Mouse (Mus musculus): ENCODE results near the gene Zfp428. TPM values are rescaled to one million over a fixed set of nuclear protein-coding genes. Genes with fewer than 3 reads are reported as not detected.

Gene Zfp428
- polyA plus RNA-seq, 1 experiment from 2014 or later = 282 TPM

GRCm38 (mm10) chr7:24538154-24538553, 31.3 kb downstream of the Zfp428 start:
- Histone ChIP-seq H3K9me3 (replicated peaks) (no peaks in the 10 kb centered on the region), H3K4me2 (no peak overlapping the region), H3K27me3 (replicated peaks) (no peaks in the 10 kb centered on the region), H3K36me3 (peaks cover 27% of the 10 kb centered on the region), H3K4me1 (peaks cover 21% of the 10 kb centered on the region), H3K4me3 (replicated peaks) (no peak overlapping the region), H3K9ac (replicated peaks) (no peak overlapping the region), H3K27ac (replicated peaks) (no peak overlapping the region)
- no peak for ATAC-seq (ENCODE audit: low FRiP score)
- 44% methylated on average over 5 of the region's 5 CpGs for WGBS

GRCm38 (mm10) chr7:24538701-24539100, 31.9 kb downstream of the Zfp428 start:
- H3K9ac ChIP-seq (replicated peaks) = no peak overlapping the region
- peaks cover 15% of the 10 kb centered on the region for H3K4me1 ChIP-seq
- H3K4me3 ChIP-seq (replicated peaks) = no peak overlapping the region
- WGBS = 79% methylated on average over 5 of the region's 5 CpGs
- H3K9me3 ChIP-seq (replicated peaks) = no peaks in the 10 kb centered on the region
- no peaks in the 10 kb centered on the region for H3K27me3 ChIP-seq (replicated peaks)
- H3K4me2 ChIP-seq = no peak overlapping the region
- H3K36me3 ChIP-seq = peaks cover 23% of the 10 kb centered on the region
- no peak for ATAC-seq (ENCODE audit: low FRiP score)
- H3K27ac ChIP-seq (replicated peaks) = no peak overlapping the region

- ATAC-seq (ENCODE audit: low FRiP score) = no peak
- Histone ChIP-seq H3K36me3 (peaks cover 14% of the 10 kb centered on the region), H3K4me1 (peaks cover 6% of the 10 kb centered on the region; the same call in 1 of the 2 replicates), H3K9ac (replicated peaks) (no peak overlapping the region), H3K4me2 (no peak overlapping the region), H3K9me3 (replicated peaks) (no peaks in the 10 kb centered on the region), H3K27ac (replicated peaks) (no peak overlapping the region), H3K27me3 (replicated peaks) (no peaks in the 10 kb centered on the region), H3K4me3 (replicated peaks) (no peak overlapping the region)
- WGBS = 95% methylated on average over 4 of the region's 4 CpGs
Measured at GRCm38 (mm10) chr7:24539686-24540085, 32.9 kb downstream of the Zfp428 start.

- no peak overlapping the region for H3K4me2 ChIP-seq
Measured at GRCm38 (mm10) chr7:24544506-24544905, 37.7 kb downstream of the Zfp428 start.

GRCm38 (mm10) chr7:24546068-24546614, 39.3 kb downstream of the Zfp428 start, which contains the start of the genes Pinlyp and Xrcc1:
Gene Pinlyp (minus strand): TSS chr7:24546118.
Gene Xrcc1 (plus strand): TSS chr7:24546289.
- Histone ChIP-seq H3K4me2 (peak within 1 kb of the TSS; percentile 77), H3K27me3 (replicated peaks) (no peaks in the 10 kb centered on the region), H3K27ac (replicated peaks) (peak within 1 kb of the TSS; percentile 78), H3K9ac (replicated peaks) (peak within 1 kb of the TSS; percentile 79), H3K4me3 (replicated peaks) (peak within 1 kb of the TSS; percentile 85), H3K36me3 (peaks cover 11% of the 10 kb centered on the region), H3K4me1 (peaks cover 17% of the 10 kb centered on the region), H3K9me3 (replicated peaks) (no peaks in the 10 kb centered on the region)
- peak; percentile 16; the same call in 1 of the 2 replicates for ATAC-seq (ENCODE audit: low FRiP score)
- 41% methylated on average over 13 of the region's 13 CpGs for WGBS

More at GRCm38 (mm10) chr7:24544506-24544905, 37.7 kb downstream of the Zfp428 start:
- H3K9ac ChIP-seq (replicated peaks) = no peak overlapping the region
- peaks cover 17% of the 10 kb centered on the region for H3K4me1 ChIP-seq
- WGBS = 86% methylated on average over 2 of the region's 2 CpGs
- no peak for ATAC-seq (ENCODE audit: low FRiP score)
- H3K27ac ChIP-seq (replicated peaks) = no peak overlapping the region
- H3K27me3 ChIP-seq (replicated peaks) = no peaks in the 10 kb centered on the region
- peaks cover 6% of the 10 kb centered on the region for H3K36me3 ChIP-seq
- H3K4me3 ChIP-seq (replicated peaks) = no peak overlapping the region
- no peaks in the 10 kb centered on the region for H3K9me3 ChIP-seq (replicated peaks)

- ATAC-seq (ENCODE audit: low FRiP score) = peak; percentile 97
- H3K4me1 ChIP-seq = peaks cover 17% of the 10 kb centered on the region
- under 1% methylated on average over 57 of the region's 57 CpGs for WGBS
Measured at GRCm38 (mm10) chr7:24546634-24547389, 40.0 kb downstream of the Zfp428 start.

GRCm38 (mm10) chr7:24547534-24548036, 40.8 kb downstream of the Zfp428 start:
- ATAC-seq (ENCODE audit: low FRiP score) = peak; percentile 12; the same call in 1 of the 2 replicates

More at GRCm38 (mm10) chr7:24546634-24547389, 40.0 kb downstream of the Zfp428 start:
- peaks cover 18% of the 10 kb centered on the region for H3K36me3 ChIP-seq
- H3K4me3 ChIP-seq (replicated peaks) = peak overlapping the region; percentile 85
- peak overlapping the region; percentile 77 for H3K4me2 ChIP-seq
- no peaks in the 10 kb centered on the region for H3K27me3 ChIP-seq (replicated peaks)
- peak overlapping the region; percentile 79 for H3K9ac ChIP-seq (replicated peaks)
- peak overlapping the region; percentile 78 for H3K27ac ChIP-seq (replicated peaks)
- no peaks in the 10 kb centered on the region for H3K9me3 ChIP-seq (replicated peaks)

GRCm38 (mm10) chr7:24551985-24552759, 45.4 kb downstream of the Zfp428 start:
- Histone ChIP-seq H3K4me3 (replicated peaks) (no peak overlapping the region), H3K4me2 (no peak overlapping the region), H3K27ac (replicated peaks) (no peak overlapping the region), H3K4me1 (peaks cover 11% of the 10 kb centered on the region), H3K9ac (replicated peaks) (no peak overlapping the region), H3K27me3 (replicated peaks) (no peaks in the 10 kb centered on the region), H3K36me3 (peaks cover 40% of the 10 kb centered on the region), H3K9me3 (replicated peaks) (no peaks in the 10 kb centered on the region)
- ATAC-seq (ENCODE audit: low FRiP score) = no peak
- WGBS = 85% methylated on average over 12 of the region's 12 CpGs

More at GRCm38 (mm10) chr7:24547534-24548036, 40.8 kb downstream of the Zfp428 start:
- Histone ChIP-seq H3K4me1 (peaks cover 17% of the 10 kb centered on the region), H3K27me3 (replicated peaks) (no peaks in the 10 kb centered on the region), H3K9ac (replicated peaks) (peak overlapping the region; percentile 79), H3K27ac (replicated peaks) (peak overlapping the region; percentile 73; the same call in 1 of the 2 replicates), H3K36me3 (peaks cover 25% of the 10 kb centered on the region), H3K4me2 (peak overlapping the region; percentile 77), H3K9me3 (replicated peaks) (no peaks in the 10 kb centered on the region), H3K4me3 (replicated peaks) (peak overlapping the region; percentile 85)
- WGBS = 31% methylated on average over 13 of the region's 13 CpGs

- no peak overlapping the region for H3K4me3 ChIP-seq (replicated peaks)
- no peak for ATAC-seq (ENCODE audit: low FRiP score)
- WGBS = 95% methylated on average over 10 of the region's 10 CpGs
- no peak overlapping the region for H3K27ac ChIP-seq (replicated peaks)
- H3K27me3 ChIP-seq (replicated peaks) = no peaks in the 10 kb centered on the region
- H3K4me2 ChIP-seq = no peak overlapping the region
- H3K9me3 ChIP-seq (replicated peaks) = no peaks in the 10 kb centered on the region
- no peak overlapping the region for H3K9ac ChIP-seq (replicated peaks)
- peaks cover 36% of the 10 kb centered on the region for H3K36me3 ChIP-seq
- no peaks in the 10 kb centered on the region for H3K4me1 ChIP-seq
Measured at GRCm38 (mm10) chr7:24555786-24556185, 49.0 kb downstream of the Zfp428 start.

GRCm38 (mm10) chr7:24561450-24561849, 54.6 kb downstream of the Zfp428 start:
- no peak for ATAC-seq (ENCODE audit: low FRiP score)

GRCm38 (mm10) chr7:24563191-24563836, 56.5 kb downstream of the Zfp428 start:
- ATAC-seq (ENCODE audit: low FRiP score) = no peak
- Histone ChIP-seq H3K9me3 (replicated peaks) (no peaks in the 10 kb centered on the region), H3K4me3 (replicated peaks) (no peak overlapping the region), H3K4me1 (no peaks in the 10 kb centered on the region), H3K27ac (replicated peaks) (no peak overlapping the region), H3K4me2 (no peak overlapping the region), H3K27me3 (replicated peaks) (no peaks in the 10 kb centered on the region), H3K36me3 (peaks cover 44% of the 10 kb centered on the region), H3K9ac (replicated peaks) (no peak overlapping the region)
- 88% methylated on average over 8 of the region's 8 CpGs for WGBS

More at GRCm38 (mm10) chr7:24561450-24561849, 54.6 kb downstream of the Zfp428 start:
- H3K4me1 ChIP-seq = no peaks in the 10 kb centered on the region
- no peaks in the 10 kb centered on the region for H3K9me3 ChIP-seq (replicated peaks)
- H3K36me3 ChIP-seq = peaks cover 29% of the 10 kb centered on the region
- no peak overlapping the region for H3K9ac ChIP-seq (replicated peaks)
- H3K27me3 ChIP-seq (replicated peaks) = no peaks in the 10 kb centered on the region
- no peak overlapping the region for H3K27ac ChIP-seq (replicated peaks)
- no peak overlapping the region for H3K4me3 ChIP-seq (replicated peaks)
- WGBS = 95% methylated on average over 4 of the region's 4 CpGs
- H3K4me2 ChIP-seq = no peak overlapping the region

All from neural tube, embryonic 15.5 days (tissue).